Mouse (Mus musculus): ENCODE data around the gene Gm49405. TPM values are rescaled to one million over a fixed set of nuclear protein-coding genes. Genes with fewer than 3 reads are reported as not detected.

Gene Gm49405
- total RNA-seq, 2 experiments from 2014 or later = 1.4 to 1.6 TPM

DNA sequence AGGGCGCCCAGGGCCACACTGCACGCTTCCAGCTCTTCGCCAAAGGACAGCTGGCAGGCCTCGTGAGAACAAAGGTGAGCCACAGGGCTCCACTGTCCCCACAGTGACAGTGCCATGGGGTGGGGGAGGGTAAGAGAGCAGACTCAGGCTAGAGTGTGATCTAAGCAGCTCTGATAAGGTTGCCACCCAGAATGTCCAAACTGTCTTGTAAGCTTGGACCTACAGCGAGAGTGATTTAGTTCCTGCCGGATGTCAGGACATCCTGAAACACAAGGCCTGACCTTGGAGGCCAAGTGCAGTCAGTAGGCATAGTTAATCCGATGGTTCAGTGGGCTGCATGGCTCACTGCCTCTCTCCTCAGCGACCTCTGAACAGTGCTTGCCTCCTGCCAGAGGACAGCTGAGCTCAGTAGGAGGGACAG lies 15.2 kb upstream of the Gm49405 start:
- peak; percentile 63 to 65 for DNase-seq
- intact Hi-C loops (cut with DNase I) = no loop called here

DNA sequence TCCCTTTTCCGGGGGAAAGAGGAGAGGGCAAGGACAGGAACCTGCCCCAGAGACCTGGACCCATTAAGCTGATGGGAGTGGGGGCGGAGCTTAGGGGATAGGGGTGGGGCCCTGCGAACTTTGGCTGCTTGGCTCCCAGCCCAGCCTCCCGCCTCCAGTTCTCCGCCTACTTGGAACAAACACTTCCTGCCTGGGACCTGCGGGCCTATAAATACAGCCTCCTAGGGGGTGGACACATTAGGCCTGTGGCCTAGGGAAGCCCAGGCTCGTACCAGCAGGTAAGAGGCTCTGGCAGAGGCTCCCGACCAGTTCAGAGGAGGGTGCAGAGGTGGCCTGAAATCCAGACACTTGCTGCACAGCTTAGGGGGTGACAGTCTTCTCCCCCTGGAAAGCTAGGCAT lies 14.1 kb upstream of the Gm49405 start, which contains the start of gene Acy3:
Acy3 (plus strand) TSS at position 237 of the 400 bp plus-strand sequence.
- intact Hi-C loops (cut with DNase I) = no loop called here
- DNase-seq = peak; percentile 91

DNA sequence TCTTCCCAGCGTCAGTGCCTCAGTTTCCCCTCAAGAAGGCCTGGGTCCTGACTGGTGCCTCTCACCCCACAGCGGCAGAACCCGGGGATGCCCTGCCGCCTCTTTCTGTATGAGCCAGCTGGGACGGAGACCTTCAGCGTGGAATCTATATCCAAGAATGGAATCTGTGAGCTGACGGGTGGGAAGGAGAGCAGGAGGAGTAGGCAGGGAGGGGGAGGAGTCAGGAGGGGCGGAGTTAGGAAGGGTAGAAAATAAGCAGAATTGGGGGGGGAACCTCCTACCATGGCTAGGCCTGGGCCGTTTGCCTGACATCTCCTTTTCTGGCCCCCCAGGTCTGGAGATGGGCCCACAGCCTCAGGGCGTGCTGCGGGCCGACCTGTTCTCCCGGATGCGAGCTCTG lies 12.4 kb upstream of the Gm49405 start:
- DNase-seq = no peak
- intact Hi-C loops (cut with DNase I) = no loop called here

DNA sequence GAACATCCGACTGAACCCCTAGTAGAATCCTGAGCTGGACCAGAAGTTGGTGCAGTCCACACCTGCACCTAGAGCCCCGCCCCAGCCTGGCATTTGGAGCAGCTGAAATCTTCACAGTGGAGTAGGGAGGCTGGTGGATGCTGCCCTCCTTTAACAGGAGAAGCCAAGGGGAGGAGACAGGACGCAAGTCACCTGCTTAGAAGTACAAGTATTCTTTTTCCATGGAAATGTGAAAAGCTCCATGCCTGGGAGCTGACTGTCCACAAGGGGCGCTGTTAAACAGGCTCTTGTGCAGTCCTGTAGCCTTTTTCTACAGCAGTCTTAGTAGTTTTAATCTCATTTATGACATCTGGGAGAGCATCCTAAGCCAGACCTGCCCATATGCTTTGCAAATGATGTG lies 11.7 kb upstream of the Gm49405 start:
- intact Hi-C loops (cut with DNase I) = no loop called here
- DNase-seq = no peak

DNA sequence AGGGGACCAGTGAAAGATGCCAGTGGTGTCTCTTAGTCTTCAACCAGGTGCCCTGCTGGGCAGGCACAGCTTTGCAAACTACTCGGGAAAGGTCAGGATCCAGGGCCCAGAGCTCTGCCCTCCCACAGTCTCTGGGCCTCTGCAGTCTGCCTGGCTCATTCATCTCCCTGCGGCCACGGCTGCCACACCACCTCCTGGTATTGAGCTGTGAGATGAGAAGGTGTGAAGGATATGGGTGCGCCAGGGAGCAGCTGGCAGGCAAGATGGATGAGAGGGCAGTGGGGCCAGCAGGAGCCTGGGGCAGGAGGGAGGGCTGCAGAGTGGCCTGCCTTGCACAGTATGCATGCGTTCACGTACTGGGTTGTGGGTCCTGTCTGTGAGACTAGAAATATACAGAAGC lies 9.6 kb upstream of the Gm49405 start:
- intact Hi-C loops (cut with DNase I) = no loop called here
- DNase-seq = no peak

DNA sequence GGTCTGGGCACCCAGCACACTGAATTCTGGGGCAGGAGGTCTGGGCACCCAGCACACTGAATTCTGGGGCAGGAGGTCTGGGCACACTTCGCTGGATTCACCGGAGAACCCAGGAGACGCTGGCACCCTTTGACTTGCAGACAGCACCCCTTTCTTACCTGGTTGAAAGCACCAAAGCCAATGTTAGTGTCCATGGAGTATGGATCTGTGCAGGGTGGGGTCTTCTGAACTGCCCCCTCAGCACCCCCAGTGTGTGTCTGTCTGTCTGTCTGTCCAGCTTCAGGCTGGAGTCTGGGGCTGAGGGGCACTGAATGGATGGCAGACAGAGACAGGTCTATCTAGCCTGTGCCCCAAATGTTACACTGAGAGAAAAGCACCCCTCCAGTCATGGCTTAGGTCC lies 8.9 kb upstream of the Gm49405 start:
- intact Hi-C loops (cut with DNase I) = no loop called here
- no peak for DNase-seq

DNA sequence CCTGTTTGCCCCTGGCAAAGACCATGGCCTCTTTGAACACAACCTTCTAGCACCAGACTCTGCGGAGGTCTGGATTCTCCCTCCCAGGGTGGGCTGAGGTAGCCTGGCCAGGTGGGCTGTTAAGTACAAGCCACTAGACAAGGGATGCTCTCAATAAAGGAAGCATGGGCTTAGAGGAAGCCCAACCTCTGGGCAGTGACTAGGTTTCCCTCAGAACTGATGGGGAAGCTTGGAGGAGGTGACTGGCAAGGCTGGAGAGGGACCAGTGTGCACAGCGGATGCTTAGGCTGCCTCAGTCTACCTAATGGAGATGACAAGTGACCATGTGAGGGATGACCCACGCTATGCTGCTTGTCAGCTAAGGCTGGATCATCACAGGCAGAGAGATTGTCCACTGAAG lies 8.5 kb upstream of the Gm49405 start:
- intact Hi-C loops (cut with DNase I) = no loop called here
- DNase-seq = no peak

DNA sequence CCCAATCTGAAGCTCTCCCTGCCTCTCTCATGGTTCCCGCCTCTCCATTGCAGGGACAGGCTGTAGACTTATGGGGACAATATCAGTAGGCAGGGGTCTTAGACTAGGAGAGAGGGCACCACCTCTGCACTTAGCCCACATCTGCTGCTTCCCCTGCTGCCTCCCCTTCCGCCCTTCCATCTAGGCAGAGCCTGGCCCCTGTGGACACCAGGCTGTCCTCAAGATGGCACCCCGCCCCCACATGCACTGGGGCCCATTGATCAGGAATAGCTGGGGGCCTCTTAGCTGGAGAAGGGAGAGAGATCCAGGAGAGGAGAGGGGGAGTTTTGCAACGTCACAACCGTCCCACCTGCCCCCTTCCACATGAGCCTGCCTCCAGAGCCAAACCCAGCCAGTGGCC lies 8.0 kb upstream of the Gm49405 start, which contains the start of gene Tbx10:
Tbx10 (plus strand) TSS at position 337 of the 400 bp plus-strand sequence.
- intact Hi-C loops (cut with DNase I) = no loop called here

DNA sequence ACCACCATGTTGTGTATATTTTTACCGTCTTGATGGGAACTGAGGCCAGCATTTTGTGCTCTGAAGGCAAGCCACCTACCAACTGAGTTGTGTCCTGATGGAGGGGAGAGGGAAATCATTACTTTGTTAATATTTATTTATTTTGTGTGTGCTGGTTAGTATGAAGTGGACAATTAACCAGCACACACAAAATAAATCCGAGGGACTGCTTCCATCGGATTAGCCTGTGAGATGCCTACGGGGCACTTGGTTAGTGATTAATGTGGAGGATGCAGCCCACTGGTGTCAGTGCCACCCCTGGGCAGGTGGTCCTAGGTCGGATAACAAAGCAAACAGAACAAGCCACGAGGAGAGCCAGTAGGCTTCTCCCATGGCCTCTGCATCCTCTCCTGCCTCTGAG lies 5.5 kb upstream of the Gm49405 start:
- no peak for DNase-seq
- intact Hi-C loops (cut with DNase I) = no loop called here

More for the DNA sequence above, 8.0 kb upstream of the Gm49405 start, which contains the start of gene Tbx10:
- DNase-seq = no peak

DNA sequence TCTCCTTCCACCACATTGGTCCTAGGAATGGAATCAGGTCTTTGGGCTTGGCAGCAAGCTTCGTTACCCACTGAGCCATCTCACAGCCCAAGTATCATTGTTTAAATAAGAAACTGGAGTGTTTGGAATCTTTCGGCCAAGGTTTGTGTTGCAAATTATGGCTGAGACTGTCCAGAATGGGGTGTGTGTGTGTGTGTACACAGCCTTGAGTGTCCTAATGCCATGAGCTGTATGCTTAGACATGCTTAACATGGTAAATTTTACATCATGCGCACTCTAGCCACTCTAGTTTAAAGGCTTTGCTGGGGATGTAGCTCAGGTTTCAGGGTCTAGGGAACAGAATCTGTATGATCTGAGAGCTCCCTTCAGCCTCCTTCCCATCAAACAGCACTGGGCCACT lies 4.9 kb upstream of the Gm49405 start:
- DNase-seq = no peak
- intact Hi-C loops (cut with DNase I) = no loop called here

DNA sequence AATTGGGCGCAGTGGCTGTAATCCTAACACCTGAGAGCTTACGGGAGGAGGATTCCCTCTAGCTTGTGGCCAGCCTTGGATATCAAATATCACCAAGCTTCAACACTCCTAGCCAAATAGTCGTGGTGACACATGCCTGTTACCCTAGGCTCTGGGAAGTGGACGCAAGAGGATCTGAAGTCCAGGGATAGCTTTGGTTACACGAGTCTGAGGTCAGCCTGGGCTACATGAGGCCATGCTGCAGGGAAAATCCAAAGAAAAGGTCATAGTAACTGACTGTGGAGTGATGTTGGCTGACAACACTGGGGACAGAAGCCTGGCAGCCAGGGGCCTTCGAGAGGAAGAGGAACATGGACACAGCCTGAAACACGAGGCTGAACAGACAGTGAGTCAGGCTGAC lies 4.3 kb upstream of the Gm49405 start:
- no peak for DNase-seq
- intact Hi-C loops (cut with DNase I) = no loop called here

DNA sequence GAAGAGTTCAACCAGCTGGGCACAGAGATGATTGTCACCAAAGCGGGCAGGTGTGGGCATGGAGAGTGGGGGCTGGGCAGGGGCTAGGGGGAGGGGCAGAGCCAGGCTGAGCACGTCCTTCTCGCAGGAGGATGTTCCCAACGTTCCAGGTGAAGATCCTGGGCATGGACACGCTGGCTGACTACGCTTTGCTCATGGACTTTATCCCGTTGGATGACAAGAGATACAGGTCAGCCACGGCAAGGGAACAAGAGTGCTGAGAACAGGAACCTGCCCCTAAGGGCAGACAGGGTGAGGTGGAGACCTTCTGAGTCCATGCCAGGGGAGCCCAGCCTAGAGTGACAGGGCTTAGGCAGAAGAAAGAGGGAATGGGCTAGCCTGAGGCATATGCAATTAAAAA lies 3.7 kb upstream of the Gm49405 start:
- intact Hi-C loops (cut with DNase I) = no loop called here
- no peak for DNase-seq

DNA sequence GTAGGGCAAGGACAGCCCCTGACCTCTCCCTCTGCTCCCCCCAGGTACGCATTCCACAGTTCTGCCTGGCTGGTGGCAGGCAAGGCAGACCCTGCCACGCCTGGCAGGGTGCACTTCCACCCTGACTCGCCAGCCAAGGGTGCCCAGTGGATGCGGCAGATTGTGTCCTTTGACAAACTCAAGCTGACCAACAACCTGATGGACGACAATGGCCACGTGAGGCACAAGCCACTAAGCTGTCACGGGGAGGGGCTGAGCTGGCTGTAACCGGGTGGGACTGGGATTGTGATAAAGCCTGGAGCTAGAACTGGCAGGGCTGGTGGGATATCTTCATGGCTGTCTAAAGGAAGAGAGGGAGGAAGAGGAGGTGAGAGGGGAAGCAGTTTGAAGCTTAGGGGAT lies 3.2 kb upstream of the Gm49405 start:
- DNase-seq = no peak
- intact Hi-C loops (cut with DNase I) = no loop called here

DNA sequence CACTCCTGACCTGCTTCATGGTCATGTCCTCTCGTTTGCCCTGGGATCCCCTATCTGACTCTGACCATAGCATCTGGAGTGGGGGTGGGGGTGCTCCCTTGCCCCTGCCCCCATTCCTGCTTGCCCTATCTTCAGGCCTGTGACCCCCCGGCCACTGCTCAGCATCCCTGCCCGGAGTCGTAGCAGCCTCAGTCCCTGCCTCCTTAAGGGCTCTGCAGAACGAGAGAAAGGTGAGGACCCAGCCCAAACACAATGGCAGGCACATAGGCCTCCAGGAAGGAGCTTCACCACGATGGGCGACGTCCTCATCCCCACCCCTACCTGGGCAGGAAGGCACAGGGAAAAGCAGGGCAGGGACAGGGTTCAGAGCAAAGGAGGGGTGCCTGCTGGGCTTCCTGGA lies 2.1 kb upstream of the Gm49405 start:
- no peak for DNase-seq
- intact Hi-C loops (cut with DNase I) = no loop called here

DNA sequence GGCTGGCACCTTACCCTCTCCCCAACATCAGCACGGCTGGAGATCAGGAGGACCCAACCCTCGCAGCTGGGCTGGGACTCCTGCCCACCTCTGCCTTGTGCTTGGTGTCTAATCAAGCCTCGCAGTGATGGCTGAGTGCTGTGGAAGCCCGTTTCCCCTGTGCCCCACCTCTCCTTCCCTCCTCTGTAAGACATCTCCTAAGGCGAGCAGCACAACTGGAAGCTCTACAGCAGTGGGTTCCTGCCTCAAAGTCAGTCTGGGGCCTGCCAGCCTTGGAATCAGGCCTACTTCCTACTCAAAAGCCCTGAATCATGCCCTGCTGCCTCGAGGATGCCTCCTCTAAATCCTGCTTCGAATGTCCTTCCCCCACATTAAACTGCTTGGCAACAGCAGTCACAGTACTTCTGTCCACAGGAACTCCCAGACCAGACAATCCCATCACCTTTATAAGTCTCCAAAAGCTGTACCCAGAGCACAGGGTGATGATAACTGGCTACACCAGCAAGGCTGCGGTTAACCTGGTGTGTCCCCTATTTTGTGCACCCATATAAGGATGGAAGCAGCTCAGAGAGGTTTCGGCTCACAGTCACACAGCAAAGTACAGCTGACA lies 1.2 kb upstream of the Gm49405 start:
- DNase-seq = no peak
- intact Hi-C loops (cut with DNase I) = no loop called here

DNA sequence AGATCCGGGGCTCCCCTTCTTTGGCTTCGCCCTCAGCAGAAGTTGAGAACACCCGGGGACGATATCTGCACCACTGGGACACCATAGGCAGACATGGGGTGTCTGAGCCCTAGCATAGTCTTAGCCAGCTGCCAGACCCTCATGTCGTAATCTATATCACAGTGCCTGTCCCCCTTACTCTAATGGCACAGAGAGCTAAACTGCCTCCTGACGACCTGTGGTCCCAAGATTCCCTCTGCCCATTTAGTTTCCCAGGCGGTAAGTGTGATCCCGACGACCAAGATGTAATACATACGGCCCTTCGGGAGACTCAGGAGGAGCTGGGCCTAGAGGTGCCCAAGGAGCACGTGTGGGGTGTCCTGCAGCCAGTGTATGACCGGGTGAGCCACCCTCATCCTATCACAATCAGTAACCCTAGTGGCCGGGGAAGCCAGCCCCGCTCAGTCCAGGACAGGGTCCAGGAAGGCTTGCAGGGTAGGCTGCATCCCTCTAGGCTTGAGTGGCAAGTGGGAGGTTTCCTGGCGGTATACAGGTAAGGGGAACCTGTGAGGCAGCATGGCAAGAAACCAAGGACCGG lies 611 bp downstream of the Gm49405 start:
- DNase-seq = no peak
- intact Hi-C loops (cut with DNase I) = no loop called here

DNA sequence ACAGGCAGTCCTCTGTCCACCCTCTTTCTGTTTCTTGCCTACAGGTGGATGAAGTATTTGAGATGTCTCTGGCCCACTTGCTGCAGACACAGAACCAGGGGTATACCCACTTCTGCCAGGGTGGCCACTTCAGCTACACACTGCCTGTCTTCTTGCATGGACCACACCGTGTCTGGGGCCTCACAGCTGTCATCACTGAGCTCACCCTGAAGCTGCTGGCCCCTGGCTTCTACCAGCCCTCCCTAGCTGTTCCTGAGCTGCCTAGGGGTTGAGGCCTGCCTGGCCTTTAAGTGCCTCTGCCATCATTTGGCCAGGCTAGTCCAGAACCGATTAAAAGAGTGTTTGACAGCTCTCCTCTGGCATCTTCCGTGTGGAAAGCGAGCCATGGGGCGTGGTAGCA lies 1.3 kb downstream of the Gm49405 start:
- DNase-seq = no peak
- intact Hi-C loops (cut with DNase I) = no loop called here

DNA sequence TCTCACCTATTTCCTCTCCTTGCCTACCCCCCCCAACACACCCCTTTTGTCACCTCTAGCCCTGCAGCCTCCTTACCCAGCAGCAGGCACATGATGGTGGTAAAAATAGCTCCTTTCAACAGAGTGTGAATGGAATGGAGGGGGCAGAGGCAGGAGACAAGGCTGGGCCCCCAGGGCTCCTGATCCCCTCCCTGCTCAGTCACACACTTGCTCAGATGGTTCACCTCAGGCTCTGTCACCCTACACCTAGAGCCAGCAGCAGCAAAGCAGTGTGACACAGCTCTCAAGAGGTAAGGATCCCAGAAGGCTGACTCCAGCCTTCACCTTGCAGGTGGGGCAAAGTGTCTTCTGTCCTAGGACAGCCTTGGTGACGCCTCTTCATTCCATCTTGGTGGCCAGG lies 2.7 kb downstream of the Gm49405 start, which contains the start of gene Doc2g:
Doc2g (plus strand) TSS at position 202 of the 400 bp plus-strand sequence.
- DNase-seq = peak; percentile 43 to 64
- intact Hi-C loops (cut with DNase I) = no loop called here

DNA sequence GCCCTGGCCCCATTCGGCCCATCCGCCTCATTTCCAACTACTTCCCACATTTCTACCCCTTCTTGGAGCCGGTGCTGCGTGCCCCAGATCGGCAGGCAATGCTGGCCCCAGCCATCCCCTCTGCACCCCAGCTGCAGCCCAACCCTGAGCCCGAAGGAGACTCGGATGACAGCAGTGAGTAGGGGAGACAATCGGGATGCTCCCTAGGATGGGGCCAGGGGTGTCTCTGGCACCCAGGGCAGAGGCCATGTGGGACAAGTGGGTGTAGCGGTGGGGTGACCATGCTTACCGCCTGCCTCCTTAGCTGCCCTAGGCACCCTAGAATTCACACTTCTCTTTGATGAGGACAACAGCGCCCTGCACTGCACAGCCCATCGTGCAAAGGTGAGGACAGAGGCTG lies 3.2 kb downstream of the Gm49405 start:
- intact Hi-C loops (cut with DNase I) = no loop called here
- no peak for DNase-seq

DNA sequence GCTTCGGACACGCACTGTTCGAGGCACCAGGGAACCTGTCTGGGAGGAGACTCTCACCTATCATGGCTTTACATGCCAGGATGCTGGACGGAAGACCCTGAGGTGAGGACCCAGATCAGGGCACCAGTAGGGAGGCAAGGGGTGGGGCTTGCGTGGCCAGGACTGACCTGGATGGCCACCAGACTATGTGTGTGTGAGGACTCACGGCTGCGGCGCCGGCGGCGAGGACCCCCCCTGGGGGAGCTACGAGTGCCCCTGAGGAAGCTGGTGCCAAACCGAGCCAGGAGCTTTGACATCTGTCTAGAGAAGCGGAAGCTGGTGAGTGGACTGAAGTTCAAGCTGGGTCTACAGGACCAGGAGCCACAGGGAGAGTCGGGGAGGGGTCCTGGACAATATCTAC lies 3.9 kb downstream of the Gm49405 start:
- DNase-seq = no peak
- intact Hi-C loops (cut with DNase I) = no loop called here

DNA sequence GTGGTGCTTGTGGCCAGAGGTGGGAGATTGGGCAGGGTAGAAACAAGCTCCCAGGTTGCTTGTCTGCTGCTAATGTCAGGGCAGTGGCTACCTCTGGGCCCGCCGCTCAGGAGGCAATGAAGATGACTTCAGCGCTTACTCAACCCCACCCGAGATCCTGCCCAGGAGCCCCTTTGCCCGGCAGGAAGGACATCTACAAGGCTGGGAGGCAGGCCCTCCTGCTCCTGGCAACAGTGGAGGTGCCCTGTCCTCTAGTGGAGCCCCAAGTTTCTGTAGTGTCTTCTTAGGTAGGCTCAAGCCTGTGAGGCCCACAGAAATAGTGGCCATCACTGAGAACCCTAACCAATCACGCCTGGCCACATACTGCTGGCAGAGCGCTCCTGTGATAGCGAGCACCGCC lies 4.7 kb downstream of the Gm49405 start:
- intact Hi-C loops (cut with DNase I) = no loop called here
- DNase-seq = no peak

DNA sequence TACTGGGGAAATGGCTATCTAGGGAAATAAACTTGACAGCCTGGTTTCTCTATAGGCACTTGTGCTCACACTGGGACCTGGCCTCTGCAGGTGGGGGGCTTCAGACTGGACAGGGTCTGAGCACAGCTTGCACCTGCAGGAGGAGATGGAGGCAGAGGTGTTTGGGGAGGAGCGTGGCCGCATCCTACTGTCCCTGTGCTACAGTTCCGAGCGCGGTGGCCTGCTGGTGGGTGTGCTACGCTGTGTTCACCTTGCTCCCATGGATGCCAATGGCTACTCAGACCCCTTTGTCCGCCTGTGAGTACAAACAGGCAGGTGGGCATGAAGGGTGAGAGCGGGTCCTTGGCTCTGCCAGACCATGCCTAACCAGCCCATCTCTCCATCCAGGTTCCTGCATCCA lies 5.5 kb downstream of the Gm49405 start:
- DNase-seq = no peak

DNA sequence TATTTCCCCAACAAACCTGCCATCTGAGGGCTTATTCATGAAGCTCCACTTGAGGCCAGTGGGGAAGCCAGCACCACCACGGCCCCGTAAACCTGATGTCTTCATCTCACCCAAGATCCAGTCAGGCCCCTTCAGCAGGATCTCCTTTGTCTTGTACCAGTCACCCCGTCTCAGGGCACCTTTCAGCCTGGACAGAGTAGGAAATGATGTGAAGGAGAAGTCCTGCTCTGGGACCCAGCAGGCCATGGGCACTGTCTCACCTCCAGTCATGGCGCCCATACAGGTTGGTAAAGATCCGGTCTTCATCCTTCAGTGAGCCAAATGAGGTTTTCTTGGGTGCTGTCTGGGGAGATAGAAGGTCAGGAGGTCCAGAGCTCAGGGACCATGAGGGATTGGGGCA lies 10.7 kb downstream of the Gm49405 start:
- DNase-seq = no peak
- intact Hi-C loops (cut with DNase I) = no loop called here

More for the DNA sequence above, 5.5 kb downstream of the Gm49405 start:
- intact Hi-C loops (cut with DNase I) = no loop called here

Data from heart, postnatal 10 days (tissue).